Mouse (Mus musculus) adrenal gland, adult (tissue): ENCODE measurements at regions not wholly inside any gene's neighbourhood (a gene's known extent, or its start where the extent isn't known, plus 50 kb on each side); places are given as distances from the start of the nearest gene placed in this dataset.
"Not testable (repeated sequence)": the region's sequence is repeated elsewhere in the genome, so short reads cannot be mapped to it uniquely, and the experiment has no call there.

ENCODE experiments used
- DNase-seq, 2 experiments: peaks; one replicate each; pipeline ENCODE4 v3.0.0; 2022 to 2023; ENCODE audit warnings: low spot score in 1 of 2; ENCODE audit not compliant: inconsistent age in 2 of 2

DNA sequence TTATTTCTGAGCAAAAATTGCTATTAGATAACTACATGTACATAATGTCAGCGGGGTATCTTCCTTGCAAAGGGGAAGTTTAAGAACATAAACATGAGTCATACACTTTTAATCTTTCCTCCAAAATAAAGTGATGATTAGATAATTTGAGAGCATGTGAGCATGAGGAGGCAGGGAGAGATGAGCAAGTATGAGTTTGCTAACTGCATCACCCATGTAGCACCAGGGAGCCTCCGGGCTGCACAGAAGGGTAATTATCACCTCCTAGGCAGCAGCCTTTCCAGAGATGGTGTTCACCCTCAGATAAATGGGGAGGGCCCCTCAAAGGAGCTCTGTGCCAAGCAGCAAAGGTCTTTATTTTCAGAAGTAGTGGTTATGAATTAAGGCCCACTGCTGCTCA, 568.1 kb upstream of the G6pd2 start:
- DNase-seq, result no peak

DNA sequence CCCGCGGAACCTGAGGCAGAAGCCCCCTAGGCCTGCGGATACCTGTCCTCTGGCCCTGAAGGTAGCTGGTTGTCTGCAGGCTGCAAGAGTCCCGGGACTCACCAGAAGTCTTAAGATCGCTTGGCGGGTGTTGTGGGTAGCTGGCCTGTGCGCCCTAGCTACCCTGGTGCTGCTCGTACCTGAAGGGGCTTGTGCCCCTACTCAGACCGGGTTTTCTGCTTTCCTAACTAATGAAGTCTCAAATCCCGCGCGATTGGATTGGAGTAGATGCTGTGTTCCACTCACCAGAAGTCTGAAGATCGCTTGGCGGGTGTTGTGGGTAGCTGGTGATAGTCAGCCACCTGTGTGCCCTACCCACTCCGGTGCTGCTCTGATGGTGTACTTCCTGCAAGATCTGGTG, 520.1 kb upstream of the G6pd2 start:
- DNase-seq, result not testable (repeated sequence)

DNA sequence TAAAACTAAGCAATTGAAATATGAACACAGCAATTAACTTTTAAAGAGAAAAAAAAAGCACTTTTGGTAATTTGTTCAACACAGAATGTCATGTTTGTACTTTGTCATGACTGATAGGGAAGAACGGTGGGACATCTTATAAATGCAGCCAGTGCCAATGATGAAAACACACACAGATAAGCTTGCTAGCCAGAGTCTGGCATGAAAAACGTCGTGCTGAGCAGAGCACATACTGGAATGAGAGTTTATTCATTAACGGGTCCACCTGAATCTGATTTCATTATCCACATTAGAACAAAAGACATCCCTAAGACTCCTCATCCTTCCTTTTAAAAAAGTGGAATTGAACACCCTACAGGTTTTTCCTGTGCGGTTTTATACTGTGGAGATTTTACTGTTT, 493.7 kb upstream of the G6pd2 start:
- peak in 1 of 2 experiments; percentile 8 for DNase-seq

DNA sequence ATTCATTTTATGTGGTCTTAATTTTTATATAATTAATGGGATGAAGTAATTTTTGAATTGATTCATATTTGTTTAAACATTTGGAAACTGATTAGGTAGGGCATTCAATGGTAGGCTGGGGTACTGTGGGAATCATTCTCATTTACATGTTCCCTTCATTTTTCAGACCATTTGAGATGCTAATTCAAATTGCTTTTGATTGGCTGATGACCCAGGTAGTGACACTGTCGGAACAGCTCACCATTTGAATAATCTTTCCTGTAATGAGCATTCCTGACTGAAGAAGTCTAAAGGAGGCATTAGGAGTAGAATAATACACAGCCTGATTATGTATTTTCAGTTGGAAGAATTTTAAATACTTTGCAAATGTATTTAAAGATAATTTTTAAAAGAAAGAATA, 457.2 kb upstream of the G6pd2 start:
- DNase-seq, result no peak

DNA sequence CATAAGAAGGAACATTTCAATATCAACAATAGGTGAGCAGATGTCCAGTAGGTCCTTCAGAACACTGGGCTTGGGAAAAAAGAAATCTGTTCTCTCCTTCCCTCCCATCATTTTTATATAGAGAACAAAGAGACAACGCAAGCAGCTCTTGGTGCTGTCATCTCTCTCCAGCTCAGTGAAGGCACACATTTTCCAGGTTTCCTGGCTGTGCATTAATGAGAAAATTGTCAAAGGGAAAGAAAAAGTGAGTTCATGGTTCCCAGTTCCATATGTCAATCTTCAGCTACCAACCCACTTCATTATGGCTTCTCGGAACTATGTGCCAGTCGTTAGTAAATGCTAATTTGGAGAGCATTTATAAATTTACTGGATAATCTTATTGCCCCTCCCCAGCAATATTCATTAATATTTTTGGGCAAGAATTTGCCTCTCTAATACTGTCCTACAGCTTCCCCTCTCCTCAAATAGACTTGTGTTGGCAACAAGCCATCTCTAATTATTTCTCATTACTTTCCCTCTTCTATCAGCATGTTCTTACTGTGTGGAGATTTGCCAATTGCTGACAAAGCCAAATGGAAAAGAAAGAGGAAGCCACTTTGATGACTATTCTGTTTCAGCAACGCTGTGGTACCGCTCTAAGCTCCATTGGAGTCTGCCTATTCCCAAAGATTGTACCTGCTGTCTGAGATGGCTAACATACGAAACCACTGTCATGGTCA, 453.2 kb upstream of the G6pd2 start:
- DNase-seq, result no peak

DNA sequence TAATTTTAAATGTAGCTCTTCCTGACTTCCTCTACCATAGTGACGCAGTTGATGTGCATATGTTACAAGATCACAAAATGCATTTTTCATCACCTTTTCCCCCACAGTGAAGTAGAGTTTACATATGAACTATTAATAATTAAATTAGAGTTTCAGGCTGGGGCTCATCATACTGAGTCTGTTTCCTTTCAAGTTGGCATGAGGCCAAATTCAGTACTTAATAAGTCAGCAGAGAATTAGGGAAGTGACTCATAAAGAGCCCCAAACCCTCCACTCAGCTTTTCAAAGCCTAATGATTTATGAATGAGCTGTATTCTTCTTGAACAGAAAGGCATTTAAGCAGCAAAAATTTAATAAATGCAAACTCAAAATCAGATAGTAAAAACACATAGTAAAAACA, 435.7 kb upstream of the G6pd2 start:
- DNase-seq, result no peak

DNA sequence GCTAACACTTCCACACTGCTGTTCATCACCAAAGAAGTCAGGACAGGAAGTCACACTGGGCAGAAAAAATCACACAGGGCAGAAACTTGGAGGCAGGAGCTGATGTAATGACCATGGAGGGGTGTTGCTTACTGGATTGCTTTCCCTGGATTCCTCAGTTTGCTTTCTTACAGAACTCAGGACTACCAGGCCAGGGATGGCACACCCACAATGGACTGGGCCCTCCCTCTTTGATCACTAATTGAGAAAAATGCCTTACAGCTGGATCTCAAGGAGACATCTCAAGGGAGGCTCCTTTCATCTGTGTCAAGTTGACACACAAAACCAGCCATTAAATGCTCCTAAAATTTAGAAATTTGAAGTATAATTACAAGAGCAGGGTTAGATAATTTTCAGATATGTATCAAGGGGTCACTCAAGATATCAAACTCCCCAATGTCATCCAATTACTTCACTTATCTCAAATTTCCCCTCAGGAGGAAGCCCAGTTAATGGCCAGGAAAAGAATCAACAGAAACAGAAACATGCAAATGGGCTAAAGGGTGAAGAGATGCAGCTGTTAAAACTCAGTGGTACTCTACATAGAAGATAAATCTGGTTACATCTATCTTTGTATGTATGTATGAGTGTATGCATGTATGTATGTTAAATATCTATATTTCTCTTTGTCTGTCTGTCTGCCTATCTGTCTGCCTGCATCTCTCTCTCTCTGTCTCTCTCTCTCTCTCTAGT, 413.5 kb upstream of the G6pd2 start:
- no peak for DNase-seq
